Mouse (Mus musculus) lung, embryonic 14.5 days (tissue): ENCODE results near the gene Zfp664. TPM values are rescaled to one million over a fixed set of nuclear protein-coding genes. Genes with fewer than 3 reads are reported as not detected.

Source experiments
- ATAC-seq: fragments of 200-750 bp; cut with Nextera tagmentation; 2 replicates; pipeline ENCODE4 v1.8.0; 2017; ENCODE audit warnings: mild to moderate bottlenecking, moderate TSS enrichment, moderate library complexity; ENCODE audit not compliant: insufficient read depth
- DNase-seq: peaks from one replicate; pipeline ENCODE4 v3.0.0-alpha.2; 2015
- H3K27ac ChIP-seq: fragments of 300-500 bp; sonication (generic); 2 replicates; pipeline ENCODE4 v1.5.1; 2014; ENCODE audit warnings: low read depth, mild to moderate bottlenecking, moderate library complexity
- H3K27me3 ChIP-seq: fragments of 300-500 bp; sonication (generic); 2 replicates; pipeline ENCODE4 v1.6.1; 2014; ENCODE audit warnings: low read length, control low read depth; ENCODE audit not compliant: insufficient read depth
- H3K36me3 ChIP-seq: fragments of 300-500 bp; sonication (generic); 2 replicates; pipeline ENCODE4 v1.6.1; 2014; ENCODE audit warnings: control low read depth; ENCODE audit not compliant: insufficient read depth
- H3K4me1 ChIP-seq: fragments of 300-500 bp; sonication (generic); 2 replicates; pipeline ENCODE4 v1.6.1; 2014; ENCODE audit warnings: antibody characterized with exemption, control low read depth; ENCODE audit not compliant: insufficient read depth
- H3K4me2 ChIP-seq: fragments of 300-500 bp; sonication (generic); 2 replicates; pipeline ENCODE4 v1.6.1; 2014; ENCODE audit warnings: mild to moderate bottlenecking
- H3K4me3 ChIP-seq: fragments of 300-500 bp; sonication (generic); 2 replicates; pipeline ENCODE4 v1.5.1; 2014; ENCODE audit warnings: low read depth, low read length
- H3K9ac ChIP-seq: fragments of 300-500 bp; sonication (generic); 2 replicates; pipeline ENCODE4 v1.6.1; 2014
- H3K9me3 ChIP-seq: fragments of 300-500 bp; sonication (generic); 2 replicates; pipeline ENCODE4 v1.6.1; 2016; ENCODE audit warnings: low read depth, low read length, control low read depth
- CTCF ChIP-seq: IDR thresholded peaks from 2 replicates; pipeline ENCODE4 v1.5.1; 2016; ENCODE audit warnings: antibody characterized with exemption, low read depth
- WGBS: fragments of 180-500 bp; shearing (Covaris S2); extraction: QIAGEN DNeasy Blood & Tissue Kit; methylation state at CpG from one replicate; pipeline ENCODE4 v1.1.7; 2014; 5-methylcytosine and 5-hydroxymethylcytosine counted together
- polyA plus RNA-seq: library from polyadenylated mRNA; unstranded; fragments of >200 nt; fragmentation: Nextera tagmentation; extraction: Ambion mirVana; gene quantifications from 2 replicates; pipeline ENCODE4 v1.2.1, GENCODE M21; 2014

Gene Zfp664
- polyA plus RNA-seq, 1 experiment from 2014 or later, result 98.9 TPM

DNA sequence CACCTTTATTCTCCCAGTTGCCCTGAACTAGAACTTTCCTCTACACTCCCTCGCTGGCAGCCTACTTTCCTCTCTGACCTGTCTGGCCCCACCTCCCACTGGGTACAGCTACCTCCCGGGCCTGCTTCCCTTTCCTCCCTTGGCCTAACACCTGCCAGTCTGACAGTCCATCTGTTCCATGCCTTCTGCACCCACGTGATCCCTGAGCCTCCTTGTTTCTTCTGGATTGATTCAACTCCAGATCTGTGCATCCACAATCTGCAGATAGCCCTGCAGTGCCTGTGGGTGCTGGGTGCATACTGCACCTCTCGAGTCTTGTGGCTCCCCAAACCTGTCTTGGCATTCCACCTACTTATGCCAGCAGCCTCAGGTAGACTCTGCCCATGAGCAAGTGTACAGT lies 25.9 kb upstream of the Zfp664 start:
- no peaks in the 10 kb centered on the region for H3K9me3 ChIP-seq
- DNase-seq, result no peak
- no peak overlapping the region for H3K4me3 ChIP-seq
- no peak overlapping the region for H3K27ac ChIP-seq
- H3K9ac ChIP-seq, result no peak overlapping the region
- H3K4me2 ChIP-seq, result no peak overlapping the region
- 54% methylated on average over 4 of the region's 4 CpGs for WGBS
- no peaks in the 10 kb centered on the region for H3K4me1 ChIP-seq
- TF ChIP-seq CTCF, result no peak
- H3K36me3 ChIP-seq, result 0 out of 2 replicates have a peak, but pooled peaks cover 4% of the 10 kb centered on the region
- no peaks in the 10 kb centered on the region for H3K27me3 ChIP-seq
- no peak for ATAC-seq

DNA sequence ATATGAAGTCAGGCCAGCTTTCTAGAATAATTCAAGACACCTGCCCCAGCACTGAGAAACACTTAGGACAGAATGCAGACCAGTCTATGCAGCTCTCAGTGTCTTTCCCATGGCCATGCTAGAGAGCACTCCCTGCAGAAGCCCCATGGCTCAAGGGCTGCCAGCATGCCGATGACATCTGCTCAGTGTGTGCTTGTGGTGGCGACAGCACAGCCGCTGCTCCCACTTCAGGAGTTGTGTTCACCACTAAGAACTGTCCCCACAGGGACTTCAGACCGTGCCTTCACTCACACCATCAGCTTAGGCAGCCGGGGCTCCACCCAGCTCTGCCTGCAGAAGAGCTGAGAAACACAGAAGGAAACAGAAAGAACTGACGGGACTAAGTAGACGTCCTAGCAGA lies 22.3 kb upstream of the Zfp664 start:
- H3K27ac ChIP-seq, result no peak overlapping the region
- 68% methylated on average over 7 of the region's 7 CpGs for WGBS
- H3K4me1 ChIP-seq, result no peaks in the 10 kb centered on the region
- H3K4me2 ChIP-seq, result no peak overlapping the region
- H3K27me3 ChIP-seq, result no peaks in the 10 kb centered on the region
- no peak for TF ChIP-seq CTCF
- no peak for DNase-seq
- H3K36me3 ChIP-seq, result 0 out of 2 replicates have a peak, but pooled peaks cover 3% of the 10 kb centered on the region
- no peak for ATAC-seq
- H3K9me3 ChIP-seq, result no peaks in the 10 kb centered on the region
- no peak overlapping the region for H3K9ac ChIP-seq
- H3K4me3 ChIP-seq, result no peak overlapping the region

DNA sequence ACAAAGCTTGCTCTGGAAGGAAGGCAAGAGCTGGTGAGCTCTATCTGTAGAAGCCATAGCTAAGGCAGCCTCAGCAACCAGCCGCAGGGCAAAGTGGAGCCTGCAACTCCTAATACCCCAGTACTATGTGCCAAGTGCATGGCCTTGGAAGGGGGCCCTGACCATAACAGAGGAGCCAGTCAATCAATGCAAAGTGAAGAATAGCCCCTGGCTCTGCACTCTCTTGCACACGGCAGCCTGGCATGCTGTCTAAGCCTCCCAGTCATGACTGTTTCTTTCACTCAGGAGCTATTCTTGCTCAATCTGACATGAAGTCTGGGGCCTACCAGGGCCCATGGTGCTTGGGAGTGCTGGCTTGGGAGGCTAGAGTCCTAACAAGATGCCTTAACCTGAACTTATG lies 21.8 kb upstream of the Zfp664 start:
- no peaks in the 10 kb centered on the region for H3K36me3 ChIP-seq
- no peaks in the 10 kb centered on the region for H3K27me3 ChIP-seq
- no peak for TF ChIP-seq CTCF
- no peak overlapping the region for H3K4me2 ChIP-seq
- ATAC-seq (no peak), DNase-seq (no peak)
- no peaks in the 10 kb centered on the region for H3K9me3 ChIP-seq
- H3K27ac ChIP-seq, result no peak overlapping the region
- H3K4me1 ChIP-seq, result no peaks in the 10 kb centered on the region
- H3K9ac ChIP-seq, result no peak overlapping the region
- no peak overlapping the region for H3K4me3 ChIP-seq
- 78% methylated on average over 2 of the region's 2 CpGs for WGBS

DNA sequence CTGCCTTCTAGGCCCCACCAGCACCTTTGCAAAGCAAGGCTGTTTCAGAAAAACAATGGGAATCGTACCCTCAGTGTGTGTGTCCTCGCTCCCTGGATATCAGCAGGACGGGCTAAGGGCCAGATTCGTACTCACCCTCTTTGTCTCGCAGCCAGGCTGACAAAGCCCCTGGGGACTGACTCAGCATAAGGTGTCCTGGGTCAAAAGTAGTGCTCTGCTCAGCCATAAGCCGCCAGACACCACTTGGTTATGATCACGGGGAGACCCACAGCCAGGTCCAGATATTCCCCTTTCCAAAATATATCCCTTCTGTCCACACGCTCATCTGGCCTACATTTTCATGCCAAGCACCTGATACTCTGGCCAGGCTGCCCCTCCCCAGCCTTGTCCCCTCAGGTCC lies 19.1 kb upstream of the Zfp664 start:
- H3K9me3 ChIP-seq, result no peaks in the 10 kb centered on the region
- no peak for TF ChIP-seq CTCF
- H3K27me3 ChIP-seq, result no peaks in the 10 kb centered on the region
- no peak for DNase-seq
- no peaks in the 10 kb centered on the region for H3K4me1 ChIP-seq
- no peaks in the 10 kb centered on the region for H3K36me3 ChIP-seq
- no peak overlapping the region for H3K27ac ChIP-seq
- H3K4me2 ChIP-seq, result no peak overlapping the region
- ATAC-seq, result no peak
- H3K4me3 ChIP-seq, result no peak overlapping the region
- no peak overlapping the region for H3K9ac ChIP-seq
- WGBS, result 80% methylated on average over 8 of the region's 8 CpGs

DNA sequence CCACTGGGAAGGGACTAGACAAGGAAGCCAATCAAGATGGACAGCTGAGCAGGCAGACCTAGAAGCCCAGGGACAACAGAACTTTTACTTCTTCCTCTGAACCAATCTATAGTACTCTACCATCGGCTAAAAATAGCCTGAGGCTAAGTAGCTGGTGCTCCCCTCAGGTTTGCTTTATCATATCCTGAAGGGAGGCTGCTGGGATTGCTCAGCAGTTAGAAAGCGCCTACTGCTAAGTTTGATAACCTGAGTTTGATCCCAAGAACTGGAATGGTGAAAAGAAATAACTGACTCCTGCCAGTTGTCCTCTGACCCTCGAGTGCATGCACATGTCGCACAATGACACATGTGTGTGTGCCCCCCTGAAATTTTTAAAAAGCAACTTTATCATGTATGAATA lies 17.6 kb upstream of the Zfp664 start:
- Histone ChIP-seq H3K9ac (no peak overlapping the region), H3K9me3 (no peaks in the 10 kb centered on the region), H3K27me3 (no peaks in the 10 kb centered on the region), H3K27ac (no peak overlapping the region), H3K4me1 (no peaks in the 10 kb centered on the region), H3K4me2 (no peak overlapping the region), H3K4me3 (no peak overlapping the region), H3K36me3 (no peaks in the 10 kb centered on the region)
- TF ChIP-seq CTCF, result no peak
- no peak for DNase-seq
- ATAC-seq, result no peak
- whole genome bisulfite sequencing, result 56% methylated on average over 4 of the region's 4 CpGs

DNA sequence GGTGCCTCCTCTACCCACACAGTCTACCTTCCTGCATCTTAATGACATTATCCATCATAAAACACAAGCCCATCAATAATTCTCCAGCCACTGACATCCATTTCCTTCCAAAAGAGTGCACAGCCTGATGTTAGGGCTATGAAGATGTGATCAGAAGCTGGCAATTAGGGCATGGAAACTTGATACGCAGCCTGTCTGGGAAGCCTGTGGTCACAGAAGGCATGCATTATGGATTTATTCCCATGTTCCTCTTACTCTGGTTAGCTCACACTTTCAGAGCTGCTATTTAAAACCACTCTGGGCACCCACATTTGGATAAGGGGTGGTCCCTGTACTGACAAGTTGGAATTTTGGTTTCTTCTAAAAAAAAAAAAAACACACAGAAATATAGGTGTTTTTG lies 15.5 kb upstream of the Zfp664 start:
- no peaks in the 10 kb centered on the region for H3K36me3 ChIP-seq
- WGBS, result 82% methylated on average over 1 of the region's 1 CpGs
- H3K4me1 ChIP-seq, result no peaks in the 10 kb centered on the region
- no peaks in the 10 kb centered on the region for H3K9me3 ChIP-seq
- H3K9ac ChIP-seq, result no peak overlapping the region
- no peaks in the 10 kb centered on the region for H3K27me3 ChIP-seq
- no peak for ATAC-seq
- no peak for DNase-seq
- no peak for TF ChIP-seq CTCF
- H3K4me3 ChIP-seq, result no peak overlapping the region
- H3K27ac ChIP-seq, result no peak overlapping the region
- no peak overlapping the region for H3K4me2 ChIP-seq

DNA sequence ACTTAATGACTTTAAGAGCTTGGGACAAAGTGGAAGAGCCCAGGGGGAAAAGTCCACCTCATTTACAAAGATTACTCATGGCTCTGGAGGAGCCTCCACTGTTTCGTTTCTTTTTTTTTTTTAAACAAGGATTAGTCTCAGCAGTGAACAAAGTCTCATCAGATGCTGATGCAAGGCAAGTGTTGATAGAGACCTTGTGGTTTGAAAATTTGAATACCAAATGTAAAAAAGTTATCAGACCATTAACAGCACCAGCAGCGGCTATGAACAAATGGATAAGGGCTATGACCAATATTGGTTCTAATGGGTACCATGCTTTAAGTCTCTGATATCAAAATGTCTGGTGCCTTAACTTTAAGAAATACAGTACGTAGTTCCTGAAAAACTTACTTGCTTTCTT lies 13.5 kb upstream of the Zfp664 start:
- ATAC-seq (no peak), DNase-seq (no peak)
- no peaks in the 10 kb centered on the region for H3K9me3 ChIP-seq
- 0 out of 2 replicates have a peak, but pooled peaks cover 2% of the 10 kb centered on the region for H3K4me1 ChIP-seq
- no peaks in the 10 kb centered on the region for H3K27me3 ChIP-seq
- WGBS, result 73% methylated on average over 3 of the region's 3 CpGs
- H3K4me2 ChIP-seq, result no peak overlapping the region
- no peaks in the 10 kb centered on the region for H3K36me3 ChIP-seq
- H3K27ac ChIP-seq, result no peak overlapping the region
- no peak overlapping the region for H3K4me3 ChIP-seq
- TF ChIP-seq CTCF, result no peak
- no peak overlapping the region for H3K9ac ChIP-seq

DNA sequence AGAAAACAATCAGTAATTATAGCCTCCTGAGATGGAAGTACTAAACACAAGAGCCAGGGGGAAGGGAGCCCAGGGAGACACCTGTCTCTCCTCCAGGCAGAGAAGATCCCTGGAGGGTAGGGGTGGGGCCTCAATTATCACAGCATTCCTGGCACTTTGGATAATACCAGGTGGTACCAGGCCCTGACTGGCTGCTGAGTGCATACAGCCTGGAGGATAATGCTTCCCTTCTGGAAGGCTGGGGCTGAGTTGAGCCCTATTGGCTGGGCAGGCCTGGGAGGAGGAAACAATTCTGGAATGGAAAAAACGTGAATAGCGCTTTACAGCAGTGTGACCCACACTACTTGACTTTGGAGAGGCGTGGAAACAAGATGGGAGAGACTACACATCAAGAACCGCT lies 10.9 kb upstream of the Zfp664 start:
- H3K9me3 ChIP-seq, result no peaks in the 10 kb centered on the region
- WGBS, result 39% methylated on average over 4 of the region's 4 CpGs
- ATAC-seq, result peak; percentile 60; the same call in 1 of the 2 replicates

More for the DNA sequence above, 10.9 kb upstream of the Zfp664 start:
- no peaks in the 10 kb centered on the region for H3K36me3 ChIP-seq
- H3K4me2 ChIP-seq, result no peak overlapping the region
- TF ChIP-seq CTCF, result no peak
- H3K4me3 ChIP-seq, result no peak overlapping the region
- H3K4me1 ChIP-seq, result 0 out of 2 replicates have a peak, but pooled peaks cover 2% of the 10 kb centered on the region
- no peak overlapping the region for H3K9ac ChIP-seq
- DNase-seq, result peak; percentile 15
- H3K27me3 ChIP-seq, result no peaks in the 10 kb centered on the region
- H3K27ac ChIP-seq, result 0 out of 2 replicates have a peak overlapping the region, but pooled peaks have one; percentile 50
